Mouse (Mus musculus) layer of hippocampus, postnatal 10 days (tissue): ENCODE measurements at regions not wholly inside any gene's neighbourhood (a gene's known extent, or its start where the extent isn't known, plus 50 kb on each side); places are given as distances from the start of the nearest gene placed in this dataset.

Experiments
- DNase-seq, 2 experiments: peaks; one replicate each; pipeline ENCODE4 v3.0.0; 2021; ENCODE audit warnings: low spot score in 2 of 2

GRCm38 (mm10) chr12:107757996-107758791 lies 245.2 kb downstream of the Bcl11b start:
- no peak for DNase-seq

GRCm38 (mm10) chr12:107759291-107759690 lies 244.1 kb downstream of the Bcl11b start:
- no peak for DNase-seq

DNA sequence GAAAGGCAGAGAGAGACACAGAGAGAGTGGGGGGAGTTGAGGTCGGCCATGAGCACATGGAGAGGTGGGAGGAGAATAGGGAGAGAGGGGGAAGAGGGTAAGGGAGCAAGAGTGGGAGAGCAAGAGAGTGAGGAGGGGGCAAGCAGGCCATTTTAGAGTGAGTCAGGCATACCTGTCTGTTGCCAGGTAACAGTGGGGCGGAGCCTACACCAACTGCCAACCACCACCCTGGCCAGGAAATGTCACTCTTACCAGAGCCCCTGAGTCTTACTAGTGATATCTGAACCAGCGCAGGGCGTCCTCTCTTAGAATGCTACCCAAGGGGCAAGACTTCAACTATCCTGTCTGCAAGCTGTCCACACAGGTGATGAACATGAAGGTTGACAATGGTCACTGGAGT lies 243.5 kb downstream of the Bcl11b start:
- no peak for DNase-seq

DNA sequence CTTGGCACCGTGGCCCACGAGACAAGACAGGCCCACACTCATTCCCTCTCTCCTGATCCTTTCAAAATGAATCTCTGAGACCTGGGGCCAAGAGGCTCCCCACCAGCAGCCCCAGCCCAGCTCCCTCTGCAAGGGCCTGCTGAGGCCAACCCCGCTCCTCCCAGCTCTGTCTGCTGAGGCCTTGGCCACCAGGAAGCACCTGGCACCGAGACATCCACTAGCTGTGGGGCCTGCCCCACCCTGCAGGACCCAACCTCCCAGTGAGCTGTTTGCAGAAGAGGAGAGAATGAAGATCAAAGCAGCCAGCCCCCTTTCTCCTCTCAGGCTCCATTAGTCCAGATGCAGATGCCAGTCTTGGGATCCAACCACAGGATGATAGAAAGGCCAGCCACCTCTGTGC lies 241.3 kb downstream of the Bcl11b start:
- DNase-seq: no peak

GRCm38 (mm10) chr12:107769801-107770515 lies 233.4 kb downstream of the Bcl11b start:
- peak in 1 of 2 experiments; percentile 24 for DNase-seq

DNA sequence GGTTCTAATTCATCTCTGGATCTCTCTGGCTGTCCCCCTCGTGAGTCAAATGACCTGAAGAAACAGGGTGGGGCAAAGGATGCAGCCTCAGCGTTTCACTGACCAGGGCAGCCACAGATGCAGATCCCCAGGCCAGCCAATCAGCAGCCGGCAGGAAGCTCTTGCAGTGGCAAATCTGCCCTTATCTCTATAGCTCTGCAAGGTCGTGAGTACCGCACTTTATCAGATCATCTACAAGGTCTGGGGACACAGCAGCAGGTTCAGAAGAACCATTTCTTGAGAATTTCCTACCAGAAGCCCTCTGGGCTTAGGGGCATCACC lies 232.9 kb downstream of the Bcl11b start:
- no peak for DNase-seq

DNA sequence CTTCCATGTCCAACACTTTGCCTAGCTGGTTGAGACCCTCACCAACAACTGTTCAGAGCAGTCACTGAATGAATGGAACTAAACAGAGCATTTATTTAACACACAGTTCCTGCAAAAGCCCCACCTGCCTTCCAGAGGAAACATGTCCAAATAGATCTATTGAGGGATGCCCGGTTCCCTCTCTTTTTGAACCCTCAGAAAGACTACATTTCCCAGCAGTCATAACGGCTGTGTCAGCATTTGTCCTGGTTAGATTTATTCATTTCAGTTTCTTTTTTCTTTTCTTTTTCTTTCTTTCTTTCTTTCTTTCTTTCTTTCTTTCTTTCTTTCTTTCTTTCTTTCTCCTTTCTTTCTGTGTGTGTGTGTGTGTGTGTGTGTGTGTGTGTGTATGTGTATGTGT lies 232.1 kb downstream of the Bcl11b start:
- no peak for DNase-seq

DNA sequence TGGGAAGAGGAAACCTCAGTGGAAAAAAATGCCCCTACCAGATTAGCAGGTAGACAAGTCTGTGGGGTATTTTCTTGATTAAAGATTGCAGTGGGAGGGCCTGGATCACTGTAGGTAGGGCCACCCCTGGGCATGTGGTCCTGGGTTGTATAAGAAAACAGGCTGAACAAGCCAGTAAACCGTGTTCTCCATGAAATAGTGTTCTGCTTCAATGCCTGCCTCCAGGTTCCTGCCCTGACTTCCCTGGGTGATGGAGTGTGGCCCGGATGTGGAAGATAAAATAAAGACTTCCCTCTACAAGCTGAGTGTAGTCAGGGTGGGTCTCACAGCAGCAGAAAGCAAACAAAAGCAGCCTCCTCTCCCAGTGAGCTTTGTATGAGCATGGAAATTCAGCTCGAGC lies 231.6 kb downstream of the Bcl11b start:
- DNase-seq: no peak

DNA sequence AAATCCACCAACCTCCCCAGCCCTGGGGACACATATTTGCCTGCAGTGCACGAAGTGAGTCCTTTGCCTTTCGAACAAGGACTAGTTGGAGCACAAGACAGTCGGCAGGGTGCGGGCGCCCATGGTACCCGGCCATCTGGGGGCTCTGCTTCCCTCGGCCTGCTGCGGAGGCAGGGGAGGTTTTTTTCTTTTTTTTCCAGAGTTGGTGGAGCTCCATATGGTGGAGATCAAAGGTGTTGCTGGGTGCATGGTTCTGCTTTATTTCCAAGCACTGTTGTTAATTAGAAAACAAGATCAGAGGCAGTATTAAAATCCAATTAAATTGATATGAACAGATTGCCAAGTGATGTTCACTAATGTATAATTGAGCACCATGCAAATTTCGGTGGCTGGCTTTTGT lies 225.4 kb downstream of the Bcl11b start:
- DNase-seq: peak in 1 of 2 experiments; percentile 29

DNA sequence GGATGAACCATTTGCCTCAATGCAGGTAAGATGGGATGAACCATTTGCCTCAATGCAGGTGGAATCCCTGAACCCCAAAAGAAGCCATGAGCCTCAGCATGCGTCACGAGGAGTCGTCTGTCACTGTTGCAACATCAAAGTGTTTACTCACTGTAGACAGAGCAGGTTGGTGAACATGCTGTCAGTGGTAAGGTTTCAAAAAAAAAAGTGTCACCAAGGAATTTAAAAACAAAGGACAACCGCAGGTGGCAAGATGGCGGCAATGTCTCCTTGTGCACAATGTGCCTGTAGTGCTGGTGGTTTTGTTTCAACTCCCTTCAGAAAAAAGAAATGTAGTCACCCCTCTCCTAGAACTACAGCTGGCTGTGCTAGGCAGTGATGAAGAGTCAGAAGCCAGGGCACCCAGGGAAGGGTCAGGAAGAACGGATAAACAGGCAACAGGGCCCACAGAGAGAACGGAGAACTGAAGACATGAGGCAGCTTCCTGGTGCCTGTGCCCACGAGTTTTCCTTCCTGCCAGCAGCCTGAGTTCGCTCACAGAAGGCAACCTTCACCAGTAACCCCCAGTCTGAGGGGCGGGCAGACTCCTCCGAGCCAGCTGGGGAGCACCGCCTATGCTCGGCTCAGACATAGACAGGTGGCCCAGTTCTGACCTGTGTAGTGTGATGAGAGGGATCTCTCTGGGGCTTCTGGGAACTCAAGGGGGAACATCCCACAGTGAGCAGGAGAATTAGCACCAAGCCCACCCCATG lies 223.9 kb downstream of the Bcl11b start:
- DNase-seq: no peak

- no peak for DNase-seq
These were observed 221.3 kb downstream of the Bcl11b start for GRCm38 (mm10) chr12:107782147-107782546.

- no peak for DNase-seq
These were observed 219.6 kb downstream of the Bcl11b start for GRCm38 (mm10) chr12:107783831-107784230.

DNA sequence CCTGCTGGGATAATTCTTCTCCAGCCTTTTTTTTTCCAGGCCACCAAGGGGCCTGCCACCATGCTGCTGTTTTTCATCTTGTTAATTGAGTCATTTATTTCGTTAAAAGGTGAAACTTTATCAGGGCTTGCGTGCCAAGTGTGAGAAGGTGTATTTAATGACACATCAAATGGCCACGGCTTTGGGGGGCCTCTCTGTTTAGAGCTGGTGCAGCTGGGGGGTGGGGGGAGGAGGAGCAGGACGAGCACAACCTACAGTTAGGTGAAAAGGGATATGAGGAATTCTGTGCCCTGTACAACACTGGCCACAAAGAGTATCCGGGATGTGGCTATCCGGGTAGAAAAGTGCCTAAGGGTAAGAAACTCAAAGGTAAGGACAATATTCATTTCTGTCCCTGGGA lies 213.6 kb downstream of the Bcl11b start:
- no peak for DNase-seq

DNA sequence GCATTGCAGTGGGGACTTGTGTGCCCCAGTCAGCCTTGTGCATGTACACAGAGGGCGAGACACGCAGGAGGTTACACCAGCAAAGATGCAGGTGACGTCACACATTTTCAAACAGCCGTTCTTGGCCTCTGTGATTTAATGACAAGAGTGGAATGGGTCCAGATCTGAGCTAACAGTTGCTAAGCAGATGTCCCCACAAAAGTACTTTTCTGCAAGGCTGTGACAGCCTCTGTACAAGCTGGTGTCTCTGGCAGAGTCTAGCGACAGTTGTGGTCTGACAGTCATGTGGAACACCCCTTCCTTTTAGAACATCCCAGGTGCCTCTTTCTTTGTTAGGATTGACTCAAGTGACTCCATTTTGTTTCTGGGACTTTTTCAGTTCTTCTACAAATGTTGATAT lies 203.1 kb downstream of the Bcl11b start:
- DNase-seq: peak in 1 of 2 experiments; percentile 27

DNA sequence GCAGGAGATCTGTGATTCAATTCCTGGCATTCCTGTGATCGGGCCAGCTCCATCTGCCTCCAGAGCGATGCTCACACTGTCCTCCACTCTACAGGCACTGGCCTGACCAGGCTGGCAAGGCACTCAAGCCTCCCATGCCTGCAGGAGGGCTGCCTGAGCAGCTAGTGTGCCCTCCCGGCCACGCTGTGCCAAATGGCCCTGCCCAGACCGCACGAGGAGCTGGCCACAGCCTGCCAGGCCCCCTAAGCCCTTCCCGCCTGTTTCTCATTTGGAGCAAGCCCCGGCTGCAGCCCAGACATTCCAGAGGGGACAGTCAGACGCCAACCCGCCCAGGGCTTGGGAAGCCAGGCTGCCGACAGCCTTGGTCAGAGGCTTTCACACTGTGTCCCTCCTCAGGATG lies 195.8 kb downstream of the Bcl11b start:
- no peak for DNase-seq

GRCm38 (mm10) chr12:107808158-107808715 lies 195.2 kb downstream of the Bcl11b start:
- no peak for DNase-seq

DNA sequence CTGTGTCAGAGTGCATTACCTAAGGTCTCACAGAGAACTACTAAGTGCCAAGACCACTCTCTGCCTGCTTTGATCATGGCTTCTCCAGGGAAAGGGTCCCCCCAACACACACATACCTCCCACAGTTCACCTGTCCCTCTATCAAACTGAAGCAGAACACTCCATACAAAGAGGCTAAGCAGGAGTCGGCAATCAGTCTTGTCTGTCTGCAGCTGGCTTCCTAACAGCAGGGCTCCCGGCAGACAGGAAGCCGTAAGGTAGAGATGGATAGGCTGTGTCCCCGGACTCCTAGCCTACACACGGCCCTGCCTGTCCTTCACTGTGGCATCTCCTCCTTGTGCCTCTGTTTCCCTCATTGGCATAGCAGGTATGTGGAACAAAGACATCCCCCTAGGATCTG lies 192.2 kb downstream of the Bcl11b start:
- DNase-seq: no peak

DNA sequence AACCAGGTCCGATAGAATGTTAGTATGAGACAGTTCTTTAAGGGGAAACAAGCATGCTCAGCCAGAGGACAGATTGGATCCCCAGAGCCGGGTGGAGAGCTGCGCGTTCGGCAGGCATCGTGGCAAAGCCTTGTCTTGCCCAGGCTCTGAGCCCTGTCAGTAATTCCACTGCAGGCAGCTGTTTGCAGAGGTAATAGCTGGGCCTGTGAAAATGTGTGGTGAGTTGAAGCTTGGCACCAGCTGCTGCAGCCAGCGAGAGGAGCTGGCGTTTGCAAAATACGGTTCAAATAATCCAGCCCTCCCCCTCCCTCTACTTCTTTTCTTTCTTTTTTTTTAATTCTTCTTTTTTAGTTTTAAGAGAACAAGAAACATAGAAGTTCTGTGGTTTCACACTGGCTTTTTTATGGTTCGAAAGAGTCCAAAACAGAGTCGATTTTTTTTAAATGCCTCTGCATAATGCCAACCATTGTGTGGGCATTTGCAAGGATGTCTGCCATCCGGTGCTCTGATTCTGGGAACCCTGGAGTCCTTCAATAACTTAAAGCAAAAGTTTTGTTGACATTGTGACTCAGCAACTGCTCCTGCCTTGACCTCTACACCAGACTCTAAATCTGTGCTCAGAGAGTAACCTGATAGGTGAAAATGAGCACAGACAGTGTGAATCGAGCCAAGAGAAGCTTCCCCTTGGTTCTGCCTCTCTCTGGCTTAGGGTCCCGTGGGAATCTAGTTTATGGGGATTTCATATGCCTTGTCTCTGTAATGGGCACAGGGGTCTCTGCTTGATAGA lies 190.7 kb downstream of the Bcl11b start:
- DNase-seq: no peak

- DNase-seq: no peak
These were observed 188.5 kb downstream of the Bcl11b start for GRCm38 (mm10) chr12:107814926-107815325.

GRCm38 (mm10) chr12:107823768-107824394 lies 179.5 kb downstream of the Bcl11b start:
- DNase-seq: no peak

DNA sequence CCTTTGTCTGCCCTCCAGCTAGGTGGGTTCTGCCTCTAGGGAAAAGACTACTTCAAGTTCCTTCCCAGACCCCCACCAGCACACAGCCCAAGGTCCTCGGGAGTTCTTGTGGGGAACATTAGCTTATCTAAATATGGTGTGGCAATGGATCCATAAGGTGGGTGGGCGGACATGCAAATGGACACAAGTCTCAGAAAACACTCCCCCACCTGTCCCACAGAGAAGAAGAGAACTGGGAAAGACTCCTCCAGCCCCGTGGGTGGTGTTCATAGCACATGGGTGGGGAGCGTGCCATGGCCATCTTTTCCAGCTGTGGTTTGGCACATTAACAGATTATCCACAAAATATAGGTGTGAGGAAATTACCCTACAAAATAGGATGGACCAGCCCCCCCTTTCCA lies 177.5 kb downstream of the Bcl11b start:
- DNase-seq: no peak
